Mouse (Mus musculus) heart, postnatal 25 days (tissue): Measurements from ENCODE around the gene Adamts20. TPM values are rescaled to one million over a fixed set of nuclear protein-coding genes. Genes with fewer than 3 reads are reported as not detected.

ENCODE experiments used
- DNase-seq: peaks from one replicate; pipeline ENCODE4 v3.0.0; 2022; ENCODE audit warnings: low spot score
- intact Hi-C: fragments of 180-260 bp; cut with DNase I; formaldehyde crosslinking; loops from one replicate; pipeline ENCODE4 v1.15.1; 2025
- total RNA-seq, 2 experiments: library from RNA; stranded (reverse); gene quantifications; 2 replicates each; pipeline ENCODE4 v1.2.3; 2021

Adamts20 gene
- total RNA-seq, 2 experiments from 2014 or later = 0.28 to 0.34 TPM

- intact Hi-C loops = no loop called here
- DNase-seq = no peak
Measured at GRCm38 (mm10) chr15:94254861-94255516, 210.2 kb downstream of the Adamts20 start.

- intact Hi-C loops = no loop called here
- no peak for DNase-seq
Measured at GRCm38 (mm10) chr15:94254091-94254860, 210.9 kb downstream of the Adamts20 start.

GRCm38 (mm10) chr15:94252962-94253712, 212.1 kb downstream of the Adamts20 start:
- intact Hi-C loops = no loop called here
- DNase-seq = no peak

GRCm38 (mm10) chr15:94249766-94250165, 215.5 kb downstream of the Adamts20 start:
- intact Hi-C loops = no loop called here
- DNase-seq = no peak

GRCm38 (mm10) chr15:94248386-94248785, 216.8 kb downstream of the Adamts20 start:
- DNase-seq = peak; percentile 61

GRCm38 (mm10) chr15:94246669-94247068, 218.5 kb downstream of the Adamts20 start:
- DNase-seq = no peak
- intact Hi-C loops = no loop called here

More at GRCm38 (mm10) chr15:94248386-94248785, 216.8 kb downstream of the Adamts20 start:
- intact Hi-C loops = no loop called here

GRCm38 (mm10) chr15:94244336-94244735, 220.9 kb downstream of the Adamts20 start:
- no peak for DNase-seq
- intact Hi-C loops = no loop called here

- intact Hi-C loops = no loop called here
- no peak for DNase-seq
Measured at GRCm38 (mm10) chr15:94242133-94242532, 223.1 kb downstream of the Adamts20 start.

- no peak for DNase-seq
- intact Hi-C loops = no loop called here
Measured at GRCm38 (mm10) chr15:94239637-94240036, 225.6 kb downstream of the Adamts20 start.

GRCm38 (mm10) chr15:94239127-94239526, 226.1 kb downstream of the Adamts20 start:
- intact Hi-C loops = no loop called here
- DNase-seq = no peak

GRCm38 (mm10) chr15:94238058-94238876, 227.0 kb downstream of the Adamts20 start:
- no peak for DNase-seq
- intact Hi-C loops = no loop called here

GRCm38 (mm10) chr15:94236726-94237125, 228.5 kb downstream of the Adamts20 start:
- intact Hi-C loops = no loop called here
- DNase-seq = no peak

- DNase-seq = no peak
- intact Hi-C loops = no loop called here
Measured at GRCm38 (mm10) chr15:94236121-94236520, 229.1 kb downstream of the Adamts20 start.

- intact Hi-C loops = no loop called here
- DNase-seq = no peak
Measured at GRCm38 (mm10) chr15:94235190-94235589, 230.0 kb downstream of the Adamts20 start.

GRCm38 (mm10) chr15:94231246-94231645, 234.0 kb downstream of the Adamts20 start:
- no peak for DNase-seq
- intact Hi-C loops = no loop called here

- DNase-seq = no peak
- intact Hi-C loops = no loop called here
Measured at GRCm38 (mm10) chr15:94227388-94227787, 237.8 kb downstream of the Adamts20 start.

- DNase-seq = no peak
- intact Hi-C loops = no loop called here
Measured at GRCm38 (mm10) chr15:94223101-94223500, 242.1 kb downstream of the Adamts20 start.

GRCm38 (mm10) chr15:94220686-94221085, 244.5 kb downstream of the Adamts20 start:
- intact Hi-C loops = no loop called here
- DNase-seq = no peak
